Comparison of ENCODE assay signal across 22 mouse cellular contexts in genomic region chr19:46892856-46893255, GRCm38 (mm10).
DNase-seq lines count a peak whose midpoint lies in the region; ATAC-seq and TF ChIP-seq lines count a peak whose summit lies in the region.
"Had no signal": no experiment of that assay in that cellular context is flagged by ENCODE, and none has a peak within 500 bp of the region (broad histone marks: within the 10 kb centered on the region; RNA-seq: fewer than 3 reads in every experiment).

No protein-coding gene starts in this region.

- H3K36me3 ChIP-seq in lung, postnatal 0 days (ENCODE audit: insufficient read depth, low read length), result peaks cover 46% of the 10 kb centered on the region
- H3K36me3 ChIP-seq in hindbrain, embryonic 11.5 days (ENCODE audit: control insufficient read depth, insufficient read depth, low read length), result peaks cover 14% of the 10 kb centered on the region

- no peak for TF ChIP-seq CTCF in lung, postnatal 0 days (IDR thresholded peaks at IDR 0.05)
- no peak for TF ChIP-seq CTCF in olfactory bulb, adult 2 months (IDR thresholded peaks at IDR 0.05; ENCODE audit: insufficient read depth, low read depth, low read length)

- H3K4me1 ChIP-seq in lung, postnatal 0 days (ENCODE audit: insufficient read depth, low read depth, low read length), result no peaks in the 10 kb centered on the region; the same call in 1 of the 2 replicates
- H3K4me1 ChIP-seq in olfactory bulb, adult 2 months (ENCODE audit: control insufficient read depth, insufficient read depth, low read length), result peaks cover 3% of the 10 kb centered on the region; the same call in 1 of the 2 replicates
- no peaks in the 10 kb centered on the region for H3K4me1 ChIP-seq in hindbrain, embryonic 11.5 days (replicated peaks; ENCODE audit: control insufficient read depth, insufficient read depth, low read length)
- H3K4me1 ChIP-seq: embryonic facial prominence, embryonic 15.5 days; forebrain, embryonic 15.5 days; heart, embryonic 15.5 days; hindbrain, embryonic 10.5 days; hindbrain, embryonic 15.5 days had no signal

- H3K9me3 ChIP-seq in lung, postnatal 0 days (ENCODE audit: low read length), result no peaks in the 10 kb centered on the region
- H3K9me3 ChIP-seq in hindbrain, embryonic 11.5 days (ENCODE audit: control insufficient read depth, low read length), result no peaks in the 10 kb centered on the region
- H3K9me3 ChIP-seq: embryonic facial prominence, embryonic 15.5 days; forebrain, embryonic 15.5 days; heart, embryonic 15.5 days; hindbrain, embryonic 15.5 days had no signal

- no peak for TF ChIP-seq POLR2A in olfactory bulb, adult 2 months (IDR thresholded peaks at IDR 0.05; ENCODE audit: insufficient read depth, low read depth, low read length)

- peak; percentile 91 for TF ChIP-seq EP300 in lung, postnatal 0 days (IDR thresholded peaks at IDR 0.05)

- H3K4me3 ChIP-seq in lung, postnatal 0 days (ENCODE audit: low read depth, low read length), result no peak overlapping the region
- no peak overlapping the region for H3K4me3 ChIP-seq in olfactory bulb, adult 2 months (ENCODE audit: insufficient read depth, low read depth, low read length)
- H3K4me3 ChIP-seq in hindbrain, embryonic 11.5 days (ENCODE audit: low read depth, low read length), result no peak overlapping the region
- H3K4me3 ChIP-seq: embryonic facial prominence, embryonic 15.5 days; forebrain, embryonic 15.5 days; heart, adult 2 months; heart, embryonic 15.5 days; hindbrain, embryonic 10.5 days; hindbrain, embryonic 15.5 days had no signal

- peak; percentile 76 for DNase-seq in lung, postnatal 0 days (ENCODE audit: low spot score)
- no peak for DNase-seq in lung, postnatal 4 days
- DNase-seq in NIH3T3 (ENCODE audit: low read depth), result peak; percentile 36
- DNase-seq in hindbrain, embryonic 11.5 days (ENCODE audit: low spot score), result no peak
- DNase-seq in ovary, postnatal 10 days (ENCODE audit: low spot score), result no peak
- DNase-seq: adrenal gland, postnatal 10 days; B cell, adult 2 months; cerebellum, adult 11 months; cerebellum, adult 8-10 months; cerebellum, postnatal 14 days; embryo, embryonic 11 days; gastrocnemius, postnatal 14 days; heart, postnatal 14 days had no signal

- H3K4me2 ChIP-seq in lung, postnatal 0 days (replicated peaks; ENCODE audit: low read depth, low read length), result no peak overlapping the region
- no peak overlapping the region for H3K4me2 ChIP-seq in hindbrain, embryonic 11.5 days (replicated peaks; ENCODE audit: low read depth, low read length)
- H3K4me2 ChIP-seq: embryonic facial prominence, embryonic 15.5 days; forebrain, embryonic 15.5 days; heart, embryonic 11.5 days; heart, embryonic 15.5 days; hindbrain, embryonic 15.5 days had no signal

- peak; percentile 89 for ATAC-seq in lung, postnatal 0 days
- no peak for ATAC-seq in hindbrain, embryonic 11.5 days (ENCODE audit: low FRiP score)
- ATAC-seq: forebrain, embryonic 15.5 days; inflammation-experienced regulatory T-cells, adult 6 months had no signal

- WGBS in lung, postnatal 0 days, result 60% methylated on average over 3 of the region's 3 CpGs
- 47% methylated on average over 3 of the region's 3 CpGs for WGBS in olfactory bulb, adult 2 months
- 93% methylated on average over 3 of the region's 3 CpGs for WGBS in hindbrain, embryonic 11.5 days

- no peak overlapping the region for H3K9ac ChIP-seq in lung, postnatal 0 days (replicated peaks; ENCODE audit: low read depth)
- no peak overlapping the region for H3K9ac ChIP-seq in hindbrain, embryonic 11.5 days (ENCODE audit: low read depth, low read length)
- H3K9ac ChIP-seq: embryonic facial prominence, embryonic 15.5 days; forebrain, embryonic 15.5 days; heart, embryonic 15.5 days; hindbrain, embryonic 15.5 days had no signal

- no peaks in the 10 kb centered on the region for H3K27me3 ChIP-seq in lung, postnatal 0 days (replicated peaks; ENCODE audit: insufficient read depth, low read length)
- no peaks in the 10 kb centered on the region for H3K27me3 ChIP-seq in hindbrain, embryonic 11.5 days (ENCODE audit: control insufficient read depth, insufficient read depth, low read length)
- H3K27me3 ChIP-seq: embryonic facial prominence, embryonic 15.5 days; forebrain, embryonic 15.5 days; heart, embryonic 15.5 days; hindbrain, embryonic 15.5 days had no signal

- H3K27ac ChIP-seq in lung, postnatal 0 days (ENCODE audit: low read length), result no peak overlapping the region
- peak overlapping the region; percentile 20; the same call in 1 of the 2 replicates for H3K27ac ChIP-seq in olfactory bulb, adult 2 months (ENCODE audit: insufficient read depth, low read depth, low read length)
- H3K27ac ChIP-seq in hindbrain, embryonic 11.5 days (ENCODE audit: low read depth, low read length), result no peak overlapping the region
- H3K27ac ChIP-seq: embryonic facial prominence, embryonic 15.5 days; forebrain, embryonic 15.5 days; heart, adult 2 months; heart, embryonic 15.5 days; hindbrain, embryonic 10.5 days; hindbrain, embryonic 15.5 days had no signal

Comparison
In these comparisons a context has a peak if more than half of its experiments do, and no peak if none do; other contexts are left out.
1. DNase-seq: peak in lung, postnatal 0 days (single experiment) and NIH3T3 (single experiment); none in lung, postnatal 4 days (0 of 2), hindbrain, embryonic 11.5 days (single experiment) and ovary, postnatal 10 days (single experiment).